Mouse (Mus musculus) myocyte (in vitro differentiated cells): ENCODE results near the gene Tmem116. TPM values are rescaled to one million over a fixed set of nuclear protein-coding genes. Genes with fewer than 3 reads are reported as not detected.

Source experiments
- H3K27me3 ChIP-seq: one replicate; pipeline ENCODE4 v1.6.1; 2011; ENCODE audit not compliant: control insufficient read depth, insufficient read depth, insufficient read length
- H3K36me3 ChIP-seq: one replicate; pipeline ENCODE4 v1.6.1; 2011; ENCODE audit not compliant: control insufficient read depth, insufficient read depth
- H3K4me2 ChIP-seq: one replicate; pipeline ENCODE4 v1.6.1; 2011; ENCODE audit warnings: low read depth, control low read depth
- H3K4me3 ChIP-seq: one replicate; pipeline ENCODE4 v1.5.1; 2011; ENCODE audit warnings: mild to moderate bottlenecking, control low read depth, moderate library complexity
- H3K79me2 ChIP-seq: one replicate; pipeline ENCODE4 v1.6.1; 2011; ENCODE audit not compliant: control insufficient read depth, insufficient read depth
- H3ac ChIP-seq: one replicate; pipeline ENCODE4 v1.6.1; 2011; ENCODE audit not compliant: control insufficient read depth, insufficient read length
- CEBPB ChIP-seq: IDR thresholded peaks from 2 replicates; pipeline ENCODE4 v1.6.1; 2011; ENCODE audit warnings: mild to moderate bottlenecking, moderate library complexity; ENCODE audit not compliant: poor library complexity, insufficient read depth, severe bottlenecking
- E2F4 ChIP-seq: IDR thresholded peaks from one replicate; pipeline ENCODE4 v1.6.1; 2011; ENCODE audit warnings: mild to moderate bottlenecking, control low read depth, moderate library complexity; ENCODE audit not compliant: insufficient read depth
- MAX ChIP-seq: IDR thresholded peaks from one replicate; pipeline ENCODE4 v1.6.1; 2011; ENCODE audit warnings: low read depth, mild to moderate bottlenecking, control low read depth
- MYOD1 ChIP-seq, 3 experiments: IDR thresholded peaks; one replicate each; pipeline ENCODE4 v1.6.1; 2011; ENCODE audit warnings: control low read depth in 2 of 3, low read depth in 2 of 3, mild to moderate bottlenecking in 2 of 3, moderate library complexity in 1 of 3; ENCODE audit not compliant: insufficient read length in 2 of 3, control insufficient read depth in 1 of 3
- MYOG ChIP-seq, 3 experiments: IDR thresholded peaks; one replicate each; pipeline ENCODE4 v1.6.1; 2011; ENCODE audit warnings: control low read depth in 2 of 3, low read depth in 2 of 3, mild to moderate bottlenecking in 2 of 3; ENCODE audit not compliant: insufficient read length in 2 of 3, control insufficient read depth in 1 of 3, insufficient read depth in 1 of 3
- POLR2A ChIP-seq: IDR thresholded peaks from one replicate; pipeline ENCODE4 v1.6.1; 2011; ENCODE audit warnings: low read depth, mild to moderate bottlenecking, control low read depth, moderate library complexity; ENCODE audit not compliant: insufficient read length
- POLR2AphosphoS2 ChIP-seq: IDR thresholded peaks from one replicate; pipeline ENCODE4 v1.6.1; 2011; ENCODE audit warnings: low read depth, control low read depth; ENCODE audit not compliant: insufficient read length
- REST ChIP-seq: IDR thresholded peaks from one replicate; pipeline ENCODE4 v1.6.1; 2011; ENCODE audit warnings: mild to moderate bottlenecking, control low read depth, moderate library complexity; ENCODE audit not compliant: insufficient read depth, insufficient read length
- SRF ChIP-seq: IDR thresholded peaks from one replicate; pipeline ENCODE4 v1.6.1; 2011; ENCODE audit warnings: low read depth; ENCODE audit not compliant: control insufficient read depth, insufficient read length
- TCF12 ChIP-seq: IDR thresholded peaks from one replicate; pipeline ENCODE4 v1.6.1; 2011; ENCODE audit warnings: mild to moderate bottlenecking, control low read depth; ENCODE audit not compliant: poor library complexity, insufficient read depth, severe bottlenecking
- TCF3 ChIP-seq: IDR thresholded peaks from one replicate; pipeline ENCODE4 v1.6.1; 2011; ENCODE audit warnings: low read depth, control low read depth; ENCODE audit not compliant: insufficient read length
- USF1 ChIP-seq: IDR thresholded peaks from one replicate; pipeline ENCODE4 v1.6.1; 2011; ENCODE audit warnings: low read depth, mild to moderate bottlenecking, control low read depth, moderate library complexity
- polyA plus RNA-seq: library from polyadenylated mRNA; unstranded; fragments of >200 nt; fragmentation: generic; extraction: Trizol; gene quantifications from one replicate; pipeline ENCODE4 v1.2.1, GENCODE M21; 2012; ENCODE audit warnings: missing spikeins

Tmem116 gene
- polyA plus RNA-seq, 1 experiment = 3.3 TPM

- peaks cover 10% of the 10 kb centered on the region for H3K79me2 ChIP-seq
- H3K36me3 ChIP-seq = no peaks in the 10 kb centered on the region
- no peaks in the 10 kb centered on the region for H3K27me3 ChIP-seq
- H3K4me2 ChIP-seq = no peak overlapping the region
- no peak overlapping the region for H3K4me3 ChIP-seq
- H3ac ChIP-seq = no peak overlapping the region
- TF ChIP-seq TCF3 (no peak), POLR2A (no peak), SRF (no peak)
Observed at GRCm38 (mm10) chr5:121549196-121549595, 97.5 kb downstream of the Tmem116 start.

GRCm38 (mm10) chr5:121562436-121562835, 110.7 kb downstream of the Tmem116 start:
- no peak overlapping the region for H3K4me2 ChIP-seq
- no peaks in the 10 kb centered on the region for H3K79me2 ChIP-seq
- H3K36me3 ChIP-seq = no peaks in the 10 kb centered on the region
- H3ac ChIP-seq = no peak overlapping the region
- no peaks in the 10 kb centered on the region for H3K27me3 ChIP-seq
- no peak overlapping the region for H3K4me3 ChIP-seq
- TF ChIP-seq USF1 (no peak), MAX (no peak), MYOD1 (IDR thresholded peaks at IDR 0.05; ENCODE audit: control insufficient read depth in 1 of 3, insufficient read length in 2 of 3, low read depth in 2 of 3) (no peak), TCF12 (no peak), MYOG (IDR thresholded peaks at IDR 0.05; ENCODE audit: control insufficient read depth in 1 of 3, insufficient read depth in 1 of 3, insufficient read length in 2 of 3, low read depth in 2 of 3) (no peak), SRF (no peak), POLR2AphosphoS2 (no peak), CEBPB (no peak), POLR2A (no peak), E2F4 (no peak), TCF3 (no peak), REST (no peak)

- Histone ChIP-seq H3ac (no peak overlapping the region), H3K79me2 (no peaks in the 10 kb centered on the region), H3K27me3 (no peaks in the 10 kb centered on the region), H3K4me3 (no peak overlapping the region), H3K36me3 (no peaks in the 10 kb centered on the region), H3K4me2 (peak overlapping the region; percentile 76)
- TF ChIP-seq MYOD1 (IDR thresholded peaks at IDR 0.05; ENCODE audit: control insufficient read depth in 1 of 3, insufficient read length in 2 of 3, low read depth in 2 of 3) = peak in 1 of 3 experiments; percentile 45
- TF ChIP-seq TCF3 = no peak
- no peak for TF ChIP-seq CEBPB
- peak; percentile 75 for TF ChIP-seq USF1
- TF ChIP-seq POLR2A = no peak
Observed at GRCm38 (mm10) chr5:121564468-121564895, 112.8 kb downstream of the Tmem116 start.

GRCm38 (mm10) chr5:121566035-121566681, 114.5 kb downstream of the Tmem116 start:
- TF ChIP-seq MYOG (IDR thresholded peaks at IDR 0.05; ENCODE audit: control insufficient read depth in 1 of 3, insufficient read depth in 1 of 3, insufficient read length in 2 of 3, low read depth in 2 of 3) (no peak), POLR2AphosphoS2 (no peak), MYOD1 (IDR thresholded peaks at IDR 0.05; ENCODE audit: control insufficient read depth in 1 of 3, insufficient read length in 2 of 3, low read depth in 2 of 3) (no peak), TCF3 (no peak), SRF (no peak), TCF12 (no peak)
- Histone ChIP-seq H3K4me3 (no peak overlapping the region), H3K79me2 (no peaks in the 10 kb centered on the region), H3K27me3 (no peaks in the 10 kb centered on the region), H3K4me2 (no peak overlapping the region), H3ac (no peak overlapping the region), H3K36me3 (no peaks in the 10 kb centered on the region)

- Histone ChIP-seq H3K4me2 (no peak overlapping the region), H3ac (no peak overlapping the region), H3K4me3 (no peak overlapping the region), H3K27me3 (no peaks in the 10 kb centered on the region), H3K36me3 (no peaks in the 10 kb centered on the region), H3K79me2 (no peaks in the 10 kb centered on the region)
- TF ChIP-seq CEBPB = no peak
- TF ChIP-seq MYOG (IDR thresholded peaks at IDR 0.05; ENCODE audit: control insufficient read depth in 1 of 3, insufficient read depth in 1 of 3, insufficient read length in 2 of 3, low read depth in 2 of 3) = no peak
- no peak for TF ChIP-seq POLR2AphosphoS2
- no peak for TF ChIP-seq MYOD1 (IDR thresholded peaks at IDR 0.05; ENCODE audit: control insufficient read depth in 1 of 3, insufficient read length in 2 of 3, low read depth in 2 of 3)
- no peak for TF ChIP-seq TCF3
- no peak for TF ChIP-seq POLR2A
- no peak for TF ChIP-seq USF1
- no peak for TF ChIP-seq TCF12
- TF ChIP-seq REST = no peak
- no peak for TF ChIP-seq MAX
- TF ChIP-seq SRF = no peak
- no peak for TF ChIP-seq E2F4
Observed at GRCm38 (mm10) chr5:121569881-121570420, 118.3 kb downstream of the Tmem116 start.
